Mouse (Mus musculus): Measurements from ENCODE around the gene Cenpm.
A peak's percentile ranks its signal among the peaks of the same experiment; 100 is the strongest.
"Not testable (repeated sequence)": the region's sequence is repeated elsewhere in the genome, so short reads cannot be mapped to it uniquely, and the experiment has no call there.

The Cenpm gene

GRCm38 (mm10) chr15:82244805-82245161 is 235 bp upstream of the Cenpm start:
- not testable (repeated sequence) for ATAC-seq (ENCODE audit: insufficient number of reproducible peaks, low FRiP score, low TSS enrichment)

DNA sequence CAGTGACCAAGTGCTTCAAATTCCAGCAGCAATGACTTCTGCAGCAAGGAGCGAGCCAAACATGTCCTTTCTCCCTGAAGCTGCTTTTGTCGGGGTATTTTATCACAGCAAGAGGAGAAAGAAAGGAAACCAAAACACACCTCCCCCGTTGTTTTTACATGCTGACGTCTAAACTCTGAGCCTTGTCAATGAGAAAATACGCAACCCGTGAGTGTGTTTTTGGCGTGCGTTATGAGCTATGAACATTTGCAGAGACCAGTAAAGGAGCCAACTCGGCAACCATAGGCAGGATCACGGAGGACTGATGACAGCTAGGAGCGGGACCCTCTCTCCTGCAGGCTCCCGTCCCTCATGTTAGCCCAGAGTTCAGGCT is 820 bp downstream of the Cenpm start:
- 0 out of 2 replicates have a peak, but pooled peaks have one; percentile 18 for ATAC-seq (ENCODE audit: insufficient number of reproducible peaks, low FRiP score, low TSS enrichment)

DNA sequence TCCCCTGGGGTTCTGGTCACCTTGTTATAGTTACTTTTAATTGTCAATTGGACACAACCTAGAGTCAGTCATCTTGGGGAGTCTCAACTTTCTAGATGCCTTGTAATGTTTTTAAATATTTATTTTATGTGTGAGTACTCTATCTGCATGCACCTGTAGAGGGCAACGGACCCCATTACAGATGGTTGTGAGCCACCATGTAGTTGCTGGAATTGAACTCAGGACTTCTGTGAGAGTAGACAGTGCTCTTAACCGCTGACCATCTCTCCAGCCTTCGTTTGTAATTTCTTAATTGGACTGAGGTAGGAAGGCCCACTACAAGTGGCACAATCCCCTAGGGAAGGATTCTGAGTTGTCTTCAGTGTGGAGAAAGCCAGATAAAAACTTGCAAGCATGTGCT is 1.2 kb downstream of the Cenpm start:
- no peak for ATAC-seq (ENCODE audit: insufficient number of reproducible peaks, low FRiP score, low TSS enrichment)

DNA sequence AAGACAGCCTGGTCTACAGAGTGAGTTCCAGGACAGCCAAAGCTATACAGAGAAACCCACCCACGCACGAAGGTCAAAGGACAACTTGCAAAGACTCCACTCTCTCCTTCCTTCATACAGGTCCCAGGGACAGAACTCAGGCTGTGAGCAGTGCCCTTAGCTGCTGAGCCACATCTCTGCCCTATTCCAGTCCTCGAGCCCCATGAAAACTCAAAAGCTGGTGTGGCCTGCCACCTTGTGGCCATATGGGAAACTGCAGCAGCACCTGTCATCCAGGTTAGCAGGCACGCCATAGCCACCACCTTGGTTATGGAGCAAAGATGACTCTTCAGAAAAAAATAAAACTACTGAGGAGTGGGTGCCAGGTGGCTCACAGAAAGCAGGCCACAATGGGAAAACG is 8.0 kb downstream of the Cenpm start:
- peak; percentile 37; the same call in 1 of the 2 replicates for ATAC-seq (ENCODE audit: insufficient number of reproducible peaks, low FRiP score, low TSS enrichment)

- no peak for ATAC-seq (ENCODE audit: insufficient number of reproducible peaks, low FRiP score, low TSS enrichment)
These were observed 8.9 kb downstream of the Cenpm start for GRCm38 (mm10) chr15:82235661-82236060.

- ATAC-seq (ENCODE audit: insufficient number of reproducible peaks, low FRiP score, low TSS enrichment), result peak; percentile 11; the same call in 1 of the 2 replicates
These were observed 11.9 kb downstream of the Cenpm start for GRCm38 (mm10) chr15:82232651-82233050.

GRCm38 (mm10) chr15:82231591-82232378 is 12.8 kb downstream of the Cenpm start:
- ATAC-seq (ENCODE audit: insufficient number of reproducible peaks, low FRiP score, low TSS enrichment), result peak; percentile 77

GRCm38 (mm10) chr15:82231100-82231499 is 13.4 kb downstream of the Cenpm start:
- no peak for ATAC-seq (ENCODE audit: insufficient number of reproducible peaks, low FRiP score, low TSS enrichment)

GRCm38 (mm10) chr15:82230098-82230611 is 14.4 kb downstream of the Cenpm start:
- no peak for ATAC-seq (ENCODE audit: insufficient number of reproducible peaks, low FRiP score, low TSS enrichment)

GRCm38 (mm10) chr15:82229542-82230045 is 15.0 kb downstream of the Cenpm start:
- no peak for ATAC-seq (ENCODE audit: insufficient number of reproducible peaks, low FRiP score, low TSS enrichment)

DNA sequence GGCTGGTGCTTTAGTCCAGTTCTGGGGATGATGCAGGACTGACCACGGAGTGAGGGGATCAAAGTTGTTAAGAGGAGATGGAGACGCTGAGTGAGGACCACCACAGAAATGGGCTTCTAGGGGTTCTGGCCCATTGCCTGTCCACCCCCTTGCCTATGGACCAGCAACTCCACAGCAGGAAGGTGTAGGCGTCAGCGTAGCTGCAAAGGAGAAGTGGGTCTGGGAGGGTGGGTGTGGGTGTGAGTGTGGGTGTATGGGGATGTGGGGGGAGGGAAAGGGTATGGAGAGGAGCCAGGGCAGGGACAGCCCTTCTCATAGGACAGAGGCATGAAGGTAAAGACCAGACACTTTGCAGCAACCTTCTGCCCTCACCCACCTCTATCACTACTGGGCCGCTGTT is 18.8 kb downstream of the Cenpm start:
- ATAC-seq (ENCODE audit: insufficient number of reproducible peaks, low FRiP score, low TSS enrichment), result no peak

- ATAC-seq (ENCODE audit: insufficient number of reproducible peaks, low FRiP score, low TSS enrichment), result no peak
These were observed 19.8 kb downstream of the Cenpm start for GRCm38 (mm10) chr15:82224602-82225215.

- ATAC-seq (ENCODE audit: insufficient number of reproducible peaks, low FRiP score, low TSS enrichment), result no peak
These were observed 20.6 kb downstream of the Cenpm start, which contains the start of gene Tnfrsf13c for GRCm38 (mm10) chr15:82223657-82224601. Gene Tnfrsf13c, minus strand, starts transcription at chr15:82224369.

DNA sequence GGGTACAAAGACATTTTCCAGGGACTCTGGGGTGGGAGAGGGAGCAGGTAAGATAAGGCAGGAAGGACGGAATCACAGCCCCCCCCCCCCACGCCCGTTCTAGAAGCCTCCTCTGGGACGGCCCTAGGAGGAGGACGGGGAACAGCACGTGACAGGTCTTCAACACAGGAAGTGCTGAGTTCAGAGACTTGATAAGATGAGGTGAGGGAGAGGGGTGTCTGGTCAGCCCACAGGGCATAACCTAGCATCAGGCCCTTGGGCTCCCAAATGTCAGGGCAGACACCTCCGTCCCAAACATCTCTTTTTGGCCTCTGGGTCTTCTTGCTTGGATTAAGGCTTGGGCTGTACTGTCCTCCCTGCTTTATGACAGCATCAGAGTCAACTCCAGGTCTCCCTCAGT is 21.3 kb downstream of the Cenpm start:
- ATAC-seq (ENCODE audit: insufficient number of reproducible peaks, low FRiP score, low TSS enrichment), result no peak

DNA sequence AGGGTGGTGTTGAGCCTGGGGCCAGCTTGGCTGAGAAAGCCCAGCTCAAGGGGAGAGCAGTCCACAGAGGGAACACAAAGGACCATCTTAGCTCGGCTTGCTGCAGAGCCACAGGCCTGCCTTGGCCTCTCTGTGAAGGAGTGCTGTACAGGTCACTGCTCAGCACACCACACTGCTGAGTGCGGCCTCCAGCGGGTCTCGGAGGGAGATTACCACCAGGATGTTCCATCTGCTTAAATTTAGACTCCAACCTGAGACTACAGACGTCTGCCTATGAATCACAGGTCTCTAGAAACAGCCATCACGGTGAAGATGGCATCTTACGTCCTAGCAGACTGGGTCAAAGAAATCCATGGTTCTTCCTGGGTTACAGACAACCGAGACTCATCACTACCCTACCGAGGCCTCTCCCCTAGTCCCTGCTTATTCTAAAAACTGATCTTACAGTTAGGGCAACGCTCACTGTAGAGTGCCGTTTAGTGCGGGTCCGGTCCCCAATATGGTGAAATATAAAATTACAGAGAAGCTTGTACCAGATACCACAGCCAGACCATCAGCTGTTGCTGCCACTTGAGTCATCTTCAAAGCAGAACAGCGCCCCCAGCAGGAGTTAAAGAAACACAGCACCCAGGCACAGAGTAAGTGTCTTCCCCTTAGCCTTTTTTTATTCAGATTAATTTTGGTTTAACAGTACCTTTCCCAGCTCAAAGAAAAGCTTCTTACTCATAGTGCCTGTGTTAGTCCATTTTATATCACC is 23.3 kb downstream of the Cenpm start:
- ATAC-seq (ENCODE audit: insufficient number of reproducible peaks, low FRiP score, low TSS enrichment), result no peak

DNA sequence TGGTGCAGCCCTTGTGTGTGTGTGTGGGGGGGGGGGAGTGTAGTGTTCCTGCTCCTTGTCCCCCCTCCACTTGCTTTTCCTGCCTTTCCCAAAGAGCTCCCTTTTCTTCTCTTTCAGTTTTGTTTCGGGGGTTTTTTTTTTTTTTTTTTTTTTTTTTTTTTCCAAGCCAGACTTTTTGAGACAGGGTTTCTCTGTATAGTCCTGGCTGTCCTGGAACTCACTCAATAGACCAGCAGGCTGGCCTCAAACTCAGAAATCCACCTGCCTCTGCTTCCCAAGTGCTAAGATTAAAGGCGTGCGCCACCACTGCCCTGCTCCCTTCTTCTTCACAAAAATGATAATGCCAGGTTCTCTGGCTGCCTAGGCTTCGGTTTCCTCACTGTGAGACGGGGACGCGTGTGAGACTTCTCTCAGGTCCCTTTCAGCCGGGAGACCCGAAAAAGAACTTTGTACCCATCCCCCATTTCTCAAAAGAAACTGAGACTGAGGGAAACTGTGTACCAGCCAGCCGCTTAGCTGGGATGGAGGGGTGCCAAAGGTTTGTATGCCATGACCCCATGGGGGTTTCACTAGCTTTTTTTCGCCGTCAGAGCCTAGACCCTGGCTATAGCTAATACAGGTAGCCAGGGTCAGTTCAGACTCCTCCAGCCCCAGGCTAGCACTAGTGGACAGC is 24.4 kb downstream of the Cenpm start:
- ATAC-seq (ENCODE audit: insufficient number of reproducible peaks, low FRiP score, low TSS enrichment), result no peak

- ATAC-seq (ENCODE audit: insufficient number of reproducible peaks, low FRiP score, low TSS enrichment), result no peak
These were observed 25.5 kb downstream of the Cenpm start for GRCm38 (mm10) chr15:82218778-82219666.

GRCm38 (mm10) chr15:82217980-82218379 is 26.6 kb downstream of the Cenpm start:
- ATAC-seq (ENCODE audit: insufficient number of reproducible peaks, low FRiP score, low TSS enrichment), result no peak
